Mouse (Mus musculus): ENCODE data around the gene Gca. TPM values are rescaled to one million over a fixed set of nuclear protein-coding genes. Genes with fewer than 3 reads are reported as not detected.

The Gca gene
- polyA plus RNA-seq, 1 experiment from 2014 or later, result 2.0 TPM

- 50% methylated on average over 7 of the region's 7 CpGs for WGBS
- Histone ChIP-seq H3K27me3 (ENCODE audit: control insufficient read depth, insufficient read depth, low read length) (no peaks in the 10 kb centered on the region), H3K9ac (replicated peaks; ENCODE audit: low read length) (no peak overlapping the region), H3K4me3 (ENCODE audit: low read depth, low read length) (no peak overlapping the region), H3K9me3 (replicated peaks; ENCODE audit: control insufficient read depth, low read length) (no peaks in the 10 kb centered on the region), H3K27ac (replicated peaks; ENCODE audit: low read depth, low read length) (no peak overlapping the region), H3K4me2 (ENCODE audit: low read depth, low read length) (no peak overlapping the region), H3K36me3 (replicated peaks; ENCODE audit: control insufficient read depth, insufficient read depth, low read depth, low read length) (no peaks in the 10 kb centered on the region), H3K4me1 (ENCODE audit: control insufficient read depth, insufficient read depth, low read length) (no peaks in the 10 kb centered on the region)
- DNase-seq (ENCODE audit: low spot score), result peak; percentile 52
- no peak for ATAC-seq (replicated peaks; ENCODE audit: insufficient number of reproducible peaks, low FRiP score, low TSS enrichment, low read depth)
Measured at GRCm38 (mm10) chr2:62654519-62655338, 9.4 kb upstream of the Gca start.

GRCm38 (mm10) chr2:62656072-62656471 lies 8.0 kb upstream of the Gca start:
- H3K9me3 ChIP-seq (replicated peaks; ENCODE audit: control insufficient read depth, low read length), result no peaks in the 10 kb centered on the region
- H3K4me3 ChIP-seq (ENCODE audit: low read depth, low read length), result no peak overlapping the region
- ATAC-seq (replicated peaks; ENCODE audit: insufficient number of reproducible peaks, low FRiP score, low TSS enrichment, low read depth), result no peak
- no peak for DNase-seq (ENCODE audit: low spot score)
- no peaks in the 10 kb centered on the region for H3K27me3 ChIP-seq (ENCODE audit: control insufficient read depth, insufficient read depth, low read length)
- no peaks in the 10 kb centered on the region for H3K36me3 ChIP-seq (replicated peaks; ENCODE audit: control insufficient read depth, insufficient read depth, low read depth, low read length)
- H3K4me1 ChIP-seq (ENCODE audit: control insufficient read depth, insufficient read depth, low read length), result no peaks in the 10 kb centered on the region
- 58% methylated on average over 1 of the region's 1 CpGs for WGBS
- H3K4me2 ChIP-seq (ENCODE audit: low read depth, low read length), result no peak overlapping the region
- H3K9ac ChIP-seq (replicated peaks; ENCODE audit: low read length), result no peak overlapping the region
- no peak overlapping the region for H3K27ac ChIP-seq (replicated peaks; ENCODE audit: low read depth, low read length)

GRCm38 (mm10) chr2:62660565-62660964 lies 3.5 kb upstream of the Gca start:
- 56% methylated on average over 6 of the region's 6 CpGs for WGBS

GRCm38 (mm10) chr2:62662560-62662959 lies 1.5 kb upstream of the Gca start:
- ATAC-seq (replicated peaks; ENCODE audit: insufficient number of reproducible peaks, low FRiP score, low TSS enrichment, low read depth) (no peak), DNase-seq (ENCODE audit: low spot score) (no peak)
- Histone ChIP-seq H3K36me3 (replicated peaks; ENCODE audit: control insufficient read depth, insufficient read depth, low read depth, low read length) (no peaks in the 10 kb centered on the region), H3K4me3 (ENCODE audit: low read depth, low read length) (no peak overlapping the region), H3K27ac (replicated peaks; ENCODE audit: low read depth, low read length) (no peak overlapping the region), H3K9ac (replicated peaks; ENCODE audit: low read length) (no peak overlapping the region), H3K27me3 (ENCODE audit: control insufficient read depth, insufficient read depth, low read length) (no peaks in the 10 kb centered on the region), H3K4me2 (ENCODE audit: low read depth, low read length) (no peak overlapping the region), H3K4me1 (ENCODE audit: control insufficient read depth, insufficient read depth, low read length) (no peaks in the 10 kb centered on the region), H3K9me3 (replicated peaks; ENCODE audit: control insufficient read depth, low read length) (no peaks in the 10 kb centered on the region)
- 81% methylated on average over 3 of the region's 3 CpGs for WGBS

More at GRCm38 (mm10) chr2:62660565-62660964, 3.5 kb upstream of the Gca start:
- H3K36me3 ChIP-seq (replicated peaks; ENCODE audit: control insufficient read depth, insufficient read depth, low read depth, low read length), result no peaks in the 10 kb centered on the region
- no peak overlapping the region for H3K27ac ChIP-seq (replicated peaks; ENCODE audit: low read depth, low read length)
- ATAC-seq (replicated peaks; ENCODE audit: insufficient number of reproducible peaks, low FRiP score, low TSS enrichment, low read depth), result no peak
- no peaks in the 10 kb centered on the region for H3K27me3 ChIP-seq (ENCODE audit: control insufficient read depth, insufficient read depth, low read length)
- no peak overlapping the region for H3K4me2 ChIP-seq (ENCODE audit: low read depth, low read length)
- H3K4me1 ChIP-seq (ENCODE audit: control insufficient read depth, insufficient read depth, low read length), result no peaks in the 10 kb centered on the region
- no peak overlapping the region for H3K9ac ChIP-seq (replicated peaks; ENCODE audit: low read length)
- H3K4me3 ChIP-seq (ENCODE audit: low read depth, low read length), result no peak overlapping the region
- no peak for DNase-seq (ENCODE audit: low spot score)
- no peaks in the 10 kb centered on the region for H3K9me3 ChIP-seq (replicated peaks; ENCODE audit: control insufficient read depth, low read length)

- DNase-seq (ENCODE audit: low spot score) (no peak), ATAC-seq (replicated peaks; ENCODE audit: insufficient number of reproducible peaks, low FRiP score, low TSS enrichment, low read depth) (no peak)
- no peaks in the 10 kb centered on the region for H3K4me1 ChIP-seq (ENCODE audit: control insufficient read depth, insufficient read depth, low read length)
- 67% methylated on average over 7 of the region's 7 CpGs for WGBS
- no peak overlapping the region for H3K9ac ChIP-seq (replicated peaks; ENCODE audit: low read length)
- H3K27me3 ChIP-seq (ENCODE audit: control insufficient read depth, insufficient read depth, low read length), result no peaks in the 10 kb centered on the region
- no peak overlapping the region for H3K27ac ChIP-seq (replicated peaks; ENCODE audit: low read depth, low read length)
- no peaks in the 10 kb centered on the region for H3K9me3 ChIP-seq (replicated peaks; ENCODE audit: control insufficient read depth, low read length)
- H3K4me2 ChIP-seq (ENCODE audit: low read depth, low read length), result no peak overlapping the region
- H3K36me3 ChIP-seq (replicated peaks; ENCODE audit: control insufficient read depth, insufficient read depth, low read depth, low read length), result no peaks in the 10 kb centered on the region
- H3K4me3 ChIP-seq (ENCODE audit: low read depth, low read length), result no peak overlapping the region
Measured at GRCm38 (mm10) chr2:62664839-62665238, 754 bp downstream of the Gca start.

GRCm38 (mm10) chr2:62665536-62665935 lies 1.5 kb downstream of the Gca start:
- DNase-seq (ENCODE audit: low spot score) (no peak), ATAC-seq (replicated peaks; ENCODE audit: insufficient number of reproducible peaks, low FRiP score, low TSS enrichment, low read depth) (no peak)
- WGBS, result 29% methylated on average over 1 of the region's 1 CpGs
- H3K9ac ChIP-seq (replicated peaks; ENCODE audit: low read length), result no peak overlapping the region
- no peak overlapping the region for H3K4me3 ChIP-seq (ENCODE audit: low read depth, low read length)
- H3K27ac ChIP-seq (replicated peaks; ENCODE audit: low read depth, low read length), result no peak overlapping the region
- H3K36me3 ChIP-seq (replicated peaks; ENCODE audit: control insufficient read depth, insufficient read depth, low read depth, low read length), result no peaks in the 10 kb centered on the region
- no peak overlapping the region for H3K4me2 ChIP-seq (ENCODE audit: low read depth, low read length)
- no peaks in the 10 kb centered on the region for H3K4me1 ChIP-seq (ENCODE audit: control insufficient read depth, insufficient read depth, low read length)
- no peaks in the 10 kb centered on the region for H3K27me3 ChIP-seq (ENCODE audit: control insufficient read depth, insufficient read depth, low read length)
- H3K9me3 ChIP-seq (replicated peaks; ENCODE audit: control insufficient read depth, low read length), result no peaks in the 10 kb centered on the region

- H3K4me1 ChIP-seq (ENCODE audit: control insufficient read depth, insufficient read depth, low read length), result no peaks in the 10 kb centered on the region
- no peaks in the 10 kb centered on the region for H3K36me3 ChIP-seq (replicated peaks; ENCODE audit: control insufficient read depth, insufficient read depth, low read depth, low read length)
- no peak overlapping the region for H3K4me3 ChIP-seq (ENCODE audit: low read depth, low read length)
- WGBS, result 83% methylated on average over 3 of the region's 3 CpGs
- no peak overlapping the region for H3K4me2 ChIP-seq (ENCODE audit: low read depth, low read length)
- no peaks in the 10 kb centered on the region for H3K27me3 ChIP-seq (ENCODE audit: control insufficient read depth, insufficient read depth, low read length)
- no peak for DNase-seq (ENCODE audit: low spot score)
- ATAC-seq (replicated peaks; ENCODE audit: insufficient number of reproducible peaks, low FRiP score, low TSS enrichment, low read depth), result no peak
- H3K27ac ChIP-seq (replicated peaks; ENCODE audit: low read depth, low read length), result no peak overlapping the region
- H3K9ac ChIP-seq (replicated peaks; ENCODE audit: low read length), result no peak overlapping the region
- H3K9me3 ChIP-seq (replicated peaks; ENCODE audit: control insufficient read depth, low read length), result no peaks in the 10 kb centered on the region
Measured at GRCm38 (mm10) chr2:62669848-62670247, 5.8 kb downstream of the Gca start.

GRCm38 (mm10) chr2:62670301-62670700 lies 6.2 kb downstream of the Gca start:
- 84% methylated on average over 5 of the region's 5 CpGs for WGBS
- H3K9ac ChIP-seq (replicated peaks; ENCODE audit: low read length), result no peak overlapping the region
- no peaks in the 10 kb centered on the region for H3K9me3 ChIP-seq (replicated peaks; ENCODE audit: control insufficient read depth, low read length)
- no peak for ATAC-seq (replicated peaks; ENCODE audit: insufficient number of reproducible peaks, low FRiP score, low TSS enrichment, low read depth)
- H3K27me3 ChIP-seq (ENCODE audit: control insufficient read depth, insufficient read depth, low read length), result no peaks in the 10 kb centered on the region
- no peaks in the 10 kb centered on the region for H3K4me1 ChIP-seq (ENCODE audit: control insufficient read depth, insufficient read depth, low read length)
- no peaks in the 10 kb centered on the region for H3K36me3 ChIP-seq (replicated peaks; ENCODE audit: control insufficient read depth, insufficient read depth, low read depth, low read length)
- DNase-seq (ENCODE audit: low spot score), result no peak
- H3K27ac ChIP-seq (replicated peaks; ENCODE audit: low read depth, low read length), result no peak overlapping the region
- no peak overlapping the region for H3K4me3 ChIP-seq (ENCODE audit: low read depth, low read length)
- no peak overlapping the region for H3K4me2 ChIP-seq (ENCODE audit: low read depth, low read length)
